Mouse (Mus musculus): Measurements from ENCODE around the gene Zfp444.
"Not testable (repeated sequence)": the region's sequence is repeated elsewhere in the genome, so short reads cannot be mapped to it uniquely, and the experiment has no call there.

The Zfp444 gene

GRCm38 (mm10) chr7:6214691-6215090 lies 42.7 kb downstream of the Zfp444 start:
- not testable (repeated sequence) for DNase-seq (ENCODE audit: low spot score)

DNA sequence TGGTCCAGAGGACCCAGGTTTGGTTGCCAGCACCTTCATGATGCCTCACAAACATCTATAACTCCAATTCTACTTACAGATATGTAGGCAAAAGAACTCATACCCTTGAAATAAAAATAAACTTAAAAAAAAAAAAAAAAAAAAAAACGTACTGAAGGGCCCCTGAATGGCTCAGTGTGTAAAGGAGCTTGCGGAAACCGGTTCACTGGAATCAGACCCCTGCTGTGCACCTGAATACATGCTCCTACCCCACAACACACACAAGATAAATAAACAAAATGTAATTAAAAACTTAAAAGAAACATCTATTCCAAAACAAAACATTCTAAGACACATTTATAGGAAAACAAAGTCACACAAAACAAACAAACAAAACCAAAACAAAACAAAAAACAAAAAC lies 48.1 kb downstream of the Zfp444 start:
- no peak for DNase-seq (ENCODE audit: low spot score)

GRCm38 (mm10) chr7:6221978-6222377 lies 50.0 kb downstream of the Zfp444 start, which contains the start of gene Zscan5b:
Gene Zscan5b (plus strand): TSS chr7:6222278.
- no peak for DNase-seq (ENCODE audit: low spot score)

DNA sequence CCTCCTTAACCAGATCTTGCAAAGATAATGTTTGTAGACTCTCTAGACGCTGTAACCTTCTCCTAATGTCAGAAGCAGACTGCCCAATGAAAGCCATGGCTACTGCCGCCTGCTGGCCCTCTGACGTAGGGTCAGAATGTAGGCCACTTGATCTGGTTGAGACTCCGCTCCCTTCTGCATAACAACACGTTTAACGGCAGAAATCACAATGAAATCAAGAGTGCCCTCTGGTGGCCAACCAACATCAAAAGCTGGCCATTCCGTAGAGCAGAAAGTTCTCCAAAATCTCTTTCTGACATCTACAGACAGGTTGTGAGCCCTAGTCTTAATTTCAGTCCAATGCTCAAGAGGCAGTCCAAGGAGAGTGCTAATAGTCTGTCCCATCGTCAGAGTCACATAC lies 56.5 kb downstream of the Zfp444 start:
- not testable (repeated sequence) for DNase-seq (ENCODE audit: low spot score)

DNA sequence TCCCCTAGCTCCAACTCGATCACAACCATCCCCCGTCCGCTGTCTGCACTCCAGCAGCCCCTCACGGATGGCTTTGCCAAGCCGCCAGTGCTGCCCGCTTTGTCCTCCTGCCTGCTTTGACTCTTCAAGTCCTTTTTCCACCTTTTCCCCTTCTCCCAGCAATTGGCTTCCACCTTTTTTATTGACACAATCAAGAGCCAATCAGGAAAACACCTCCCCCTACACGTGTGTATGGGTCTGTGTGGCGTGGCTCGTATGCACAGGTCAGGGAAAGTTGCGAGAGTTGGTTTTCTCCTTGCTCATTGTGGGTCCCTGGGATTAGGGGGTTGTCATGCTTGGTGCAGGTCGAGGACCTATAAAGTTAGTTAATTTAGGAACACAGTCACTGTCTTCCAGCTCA lies 67.8 kb downstream of the Zfp444 start:
- DNase-seq (ENCODE audit: low spot score) = no peak

DNA sequence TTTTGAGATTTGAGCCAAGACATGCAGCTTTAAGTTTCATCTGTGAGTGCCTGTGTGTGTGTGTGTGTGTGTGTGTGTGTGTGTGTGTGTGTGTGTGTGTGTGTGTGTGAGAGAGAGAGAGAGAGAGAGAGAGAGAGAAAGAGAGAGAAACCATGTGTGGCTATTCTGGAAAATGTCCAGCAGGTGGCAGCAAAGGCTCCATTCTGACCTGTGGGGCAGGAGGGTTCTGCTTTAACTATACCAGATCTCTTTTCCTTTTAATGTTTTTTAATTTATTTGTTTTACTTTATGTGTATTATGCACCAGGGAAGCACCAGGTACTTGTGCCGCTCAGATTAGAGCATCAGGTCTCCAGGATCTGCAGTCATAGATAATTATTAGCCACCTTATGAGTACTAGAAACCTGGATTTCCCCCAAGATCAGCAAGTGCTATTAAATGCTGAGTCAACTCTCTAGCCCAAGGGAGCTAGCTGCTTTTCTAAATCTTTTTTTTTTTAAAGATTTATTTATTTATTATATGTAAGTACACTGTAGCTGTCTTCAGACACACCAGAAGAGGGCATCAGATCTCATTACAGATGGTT lies 68.9 kb downstream of the Zfp444 start:
- peak; percentile 51 for DNase-seq (ENCODE audit: low spot score)

Data from urinary bladder, postnatal 14 days (tissue).